ENCODE assay signal across 27 mouse cellular contexts in the genomic region with DNA sequence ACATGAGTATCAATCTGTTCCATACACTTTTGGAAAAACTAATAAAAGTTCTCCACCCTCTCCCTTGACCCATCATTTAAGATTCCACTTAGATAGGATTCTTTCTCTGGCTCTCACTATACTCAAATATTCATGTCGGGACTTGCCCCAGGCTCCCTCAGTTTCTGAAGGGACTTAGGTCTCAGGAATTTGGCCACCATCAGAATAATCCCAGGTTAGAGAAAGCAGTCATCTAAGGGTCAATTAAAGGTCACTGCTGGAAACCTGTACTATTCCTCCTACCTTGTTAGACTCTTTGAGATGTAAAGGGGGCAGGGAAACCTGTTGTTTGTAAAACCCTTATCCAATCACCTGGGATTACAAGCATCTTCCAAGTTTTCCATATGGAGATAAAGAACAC. TPM values are rescaled to one million over a fixed set of nuclear protein-coding genes. Genes with fewer than 3 reads are reported as not detected.
"Had no signal": no experiment of that assay in that cellular context is flagged by ENCODE, and none has a peak within 500 bp of the region (broad histone marks: within the 10 kb centered on the region; RNA-seq: fewer than 3 reads in every experiment).

No protein-coding gene starts in this region.

- H3K9ac ChIP-seq: heart, embryonic 12.5 days; hindbrain, embryonic 12.5 days; hindbrain, embryonic 14.5 days; intestine, embryonic 15.5 days; kidney, embryonic 15.5 days; limb, embryonic 13.5 days; limb, embryonic 15.5 days; liver, embryonic 12.5 days; liver, embryonic 14.5 days had no signal

- H3K27me3 ChIP-seq: heart, embryonic 12.5 days; hindbrain, embryonic 12.5 days; intestine, embryonic 15.5 days; kidney, embryonic 15.5 days; limb, embryonic 13.5 days; limb, embryonic 15.5 days; liver, embryonic 12.5 days had no signal

- H3K4me1 ChIP-seq: heart, embryonic 10.5 days; heart, embryonic 12.5 days; hindbrain, embryonic 10.5 days; hindbrain, embryonic 12.5 days; intestine, embryonic 15.5 days; kidney, embryonic 15.5 days; limb, embryonic 13.5 days; limb, embryonic 15.5 days; liver, embryonic 12.5 days had no signal

- DNase-seq: gastrocnemius, postnatal 14 days; gastrocnemius, postnatal 36 days; heart, adult 18-20 months; heart, postnatal 10 days; heart, postnatal 4 days; kidney, adult 2 months; kidney, adult 9 months; kidney, postnatal 14 days; kidney, postnatal 36 days; layer of hippocampus, adult 9-11 months; layer of hippocampus, postnatal 36 days; left cerebral cortex, postnatal 4 days had no signal

- H3K4me2 ChIP-seq: heart, embryonic 12.5 days; hindbrain, embryonic 12.5 days; hindbrain, embryonic 14.5 days; intestine, embryonic 15.5 days; kidney, embryonic 15.5 days; limb, embryonic 13.5 days; limb, embryonic 15.5 days; liver, embryonic 12.5 days had no signal

- H3K27ac ChIP-seq: heart, embryonic 10.5 days; hindbrain, embryonic 10.5 days; hindbrain, embryonic 12.5 days; hindbrain, embryonic 14.5 days; intestine, embryonic 15.5 days; kidney, embryonic 15.5 days; kidney, postnatal 0 days; limb, embryonic 13.5 days; limb, embryonic 15.5 days; liver, embryonic 12.5 days; liver, embryonic 14.5 days had no signal

- H3K36me3 ChIP-seq: heart, embryonic 10.5 days; heart, embryonic 12.5 days; hindbrain, embryonic 10.5 days; hindbrain, embryonic 12.5 days; intestine, embryonic 15.5 days; kidney, embryonic 15.5 days; limb, embryonic 13.5 days; limb, embryonic 15.5 days; liver, embryonic 12.5 days had no signal

- H3K9me3 ChIP-seq: heart, embryonic 10.5 days; heart, embryonic 12.5 days; hindbrain, embryonic 10.5 days; hindbrain, embryonic 12.5 days; intestine, embryonic 15.5 days; kidney, embryonic 15.5 days; limb, embryonic 13.5 days; limb, embryonic 15.5 days; liver, embryonic 12.5 days had no signal

- H3K4me3 ChIP-seq: heart, embryonic 10.5 days; heart, embryonic 12.5 days; hindbrain, embryonic 10.5 days; hindbrain, embryonic 12.5 days; intestine, embryonic 15.5 days; kidney, embryonic 15.5 days; limb, embryonic 13.5 days; limb, embryonic 15.5 days; liver, embryonic 12.5 days had no signal

- ATAC-seq: hindbrain, embryonic 16.5 days; inflammation-experienced regulatory T-cells, adult 6 months; intestine, embryonic 15.5 days; intestine, postnatal 0 days; liver, embryonic 12.5 days had no signal

RNA-seq across cellular contexts. Expression of gene Wnt2, which starts 53.2 kb away (rescaled TPM):
- polyA plus RNA-seq: inflammation-experienced regulatory T-cells, adult 6 months had no signal
